Mouse (Mus musculus) lung, adult 2 months (tissue): ENCODE results near the gene Krtap14. TPM values are rescaled to one million over a fixed set of nuclear protein-coding genes. Genes with fewer than 3 reads are reported as not detected.

Experiments
- DNase-seq: peaks from one replicate; pipeline ENCODE4 v3.0.0; 2022
- H3K4me1 ChIP-seq: fragments of 200-500 bp; 2 replicates; pipeline ENCODE4 v1.6.1; 2011; ENCODE audit warnings: low read length; ENCODE audit not compliant: control insufficient read depth, insufficient read depth
- H3K4me3 ChIP-seq: fragments of 200-500 bp; replicated peaks from 2 replicates; pipeline ENCODE3; 2011; ENCODE audit warnings: low read depth, mild to moderate bottlenecking, control low read depth, low read length; ENCODE audit errors: extremely low read depth
- CTCF ChIP-seq: fragments of 200-500 bp; IDR thresholded peaks from 2 replicates; pipeline ENCODE4 v1.5.1; 2011; ENCODE audit warnings: mild to moderate bottlenecking, low read length, control low read depth; ENCODE audit not compliant: insufficient read depth
- POLR2A ChIP-seq: fragments of 200-500 bp; IDR thresholded peaks from 2 replicates; pipeline ENCODE4 v1.6.1; 2011; ENCODE audit warnings: low read depth, mild to moderate bottlenecking, control low read depth, low read length, borderline replicate concordance; ENCODE audit errors: extremely low read depth
- WGBS: fragments of 180-500 bp; shearing (Covaris S2); methylation state at CpG from one replicate; pipeline ENCODE4 v1.1.7; 2018; 5-methylcytosine and 5-hydroxymethylcytosine counted together
- polyA plus RNA-seq: library from polyadenylated mRNA; depleted of rRNA; stranded (reverse); fragments of >200 nt; gene quantifications from 2 replicates; pipeline ENCODE4 v1.2.3, GENCODE M21; 2012; rRNA removed

The Krtap14 gene
- polyA plus RNA-seq, 1 experiment, result not detected

GRCm38 (mm10) chr16:88811827-88812226 is 14.1 kb downstream of the Krtap14 start, which contains the start of gene Gm20741:
Gm20741 (minus strand) TSS chr16:88812220.
- no peak for DNase-seq
- 71% methylated on average over 2 of the region's 2 CpGs for WGBS
- Histone ChIP-seq H3K4me3 (no peak within 1 kb of the TSS), H3K4me1 (no peaks in the 10 kb centered on the region)
- TF ChIP-seq CTCF (no peak), POLR2A (no peak)

DNA sequence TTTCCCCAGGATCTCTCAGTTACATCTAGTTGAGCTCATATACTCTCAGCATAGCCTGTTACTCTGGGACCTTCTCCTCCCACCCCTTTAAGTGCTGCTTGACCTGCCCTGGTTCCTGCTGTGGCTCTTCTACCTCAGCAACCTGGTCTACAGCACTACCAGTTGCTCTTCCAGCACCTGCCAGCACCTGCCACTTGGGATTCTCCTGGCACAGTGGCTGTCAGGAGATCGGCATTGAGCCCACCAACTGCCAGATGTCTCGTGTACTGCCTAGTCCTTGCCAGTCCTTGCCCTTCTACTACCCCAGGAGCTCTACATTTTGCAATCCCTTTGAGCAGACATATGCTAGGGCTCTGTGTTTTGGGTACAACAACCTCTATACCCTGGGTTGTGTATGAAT is 39.2 kb downstream of the Krtap14 start:
- TF ChIP-seq CTCF (no peak), POLR2A (no peak)
- H3K4me3 ChIP-seq, result no peak overlapping the region
- no peaks in the 10 kb centered on the region for H3K4me1 ChIP-seq
- DNase-seq, result no peak
- 76% methylated on average over 2 of the region's 2 CpGs for WGBS

GRCm38 (mm10) chr16:88777596-88777995 is 48.3 kb downstream of the Krtap14 start, which contains the start of gene Gm5965:
Gm5965 (plus strand) TSS chr16:88777896.
- Histone ChIP-seq H3K4me1 (no peaks in the 10 kb centered on the region), H3K4me3 (no peak within 1 kb of the TSS)
- 84% methylated on average over 6 of the region's 6 CpGs for WGBS
- TF ChIP-seq POLR2A (no peak), CTCF (no peak)
- no peak for DNase-seq

DNA sequence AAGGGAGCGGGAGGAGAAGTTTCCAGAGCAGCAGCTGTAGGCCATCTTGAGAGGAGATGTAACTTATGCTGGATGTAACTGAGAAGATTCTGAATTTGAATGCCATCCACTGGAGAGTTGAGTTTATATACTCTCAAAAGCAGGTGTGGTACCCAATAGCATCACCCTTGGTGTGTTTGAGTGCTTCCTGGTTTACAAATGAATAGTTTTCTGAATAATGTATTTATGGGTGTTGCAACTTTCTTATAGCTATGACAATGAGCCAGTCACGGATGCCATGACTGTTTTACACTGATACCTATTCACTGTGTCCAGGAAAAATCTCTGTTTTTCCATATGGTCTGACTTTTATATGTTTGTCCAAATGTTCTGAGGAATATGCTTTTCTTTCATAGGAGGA is 51.8 kb downstream of the Krtap14 start, which contains the start of gene 2310057N15Rik:
Gene 2310057N15Rik, minus strand, starts transcription at position 101 of the 400 bp plus-strand sequence.
- H3K4me3 ChIP-seq, result no peak within 1 kb of the TSS
- no peak for DNase-seq
- H3K4me1 ChIP-seq, result no peaks in the 10 kb centered on the region
- TF ChIP-seq POLR2A, result no peak
- TF ChIP-seq CTCF, result no peak
- WGBS, result 76% methylated on average over 2 of the region's 2 CpGs

Other genes with a start within 250 kb of the Krtap14 start
- gene Krtap24-1, start 213.9 kb downstream of the Krtap14 start, polyA plus RNA-seq, result not detected in 2 replicates
- gene 2310079G19Rik, start 198.5 kb downstream of the Krtap14 start, polyA plus RNA-seq, result 0.32 TPM in 1 of 2 replicates, not detected in the other
- gene Krtap26-1, start 178.3 kb downstream of the Krtap14 start, polyA plus RNA-seq, result not detected in 2 replicates
- not detected in 2 replicates for gene Krtap27-1, start 154.5 kb downstream of the Krtap14 start, polyA plus RNA-seq
- not detected in 2 replicates for gene 2310061N02Rik, start 118.2 kb downstream of the Krtap14 start, polyA plus RNA-seq
- gene Krtap13-1, start 97.3 kb downstream of the Krtap14 start, polyA plus RNA-seq, result not detected in 2 replicates
- not detected in 2 replicates for gene Krtap13, start 74.5 kb downstream of the Krtap14 start, polyA plus RNA-seq
- not detected in 2 replicates for gene 2310034C09Rik, start 67.3 kb downstream of the Krtap14 start, polyA plus RNA-seq
- gene 2310057N15Rik, start 51.9 kb downstream of the Krtap14 start, polyA plus RNA-seq, result not detected in 2 replicates
- gene Gm5965, start 48.2 kb downstream of the Krtap14 start, polyA plus RNA-seq, result not detected in 2 replicates
- gene Gm20741, start 13.9 kb downstream of the Krtap14 start, polyA plus RNA-seq, result not detected in 2 replicates
- gene Krtap15, start 5.9 kb downstream of the Krtap14 start, polyA plus RNA-seq, result not detected in 2 replicates
- not detected in 2 replicates for gene Krtap19-1, start 43.3 kb upstream of the Krtap14 start, polyA plus RNA-seq
- not detected in 2 replicates for gene Krtap19-2, start 48.1 kb upstream of the Krtap14 start, polyA plus RNA-seq
- not detected in 2 replicates for gene Krtap19-3, start 51.9 kb upstream of the Krtap14 start, polyA plus RNA-seq
- not detected in 2 replicates for gene Krtap19-4, start 58.9 kb upstream of the Krtap14 start, polyA plus RNA-seq
- gene Krtap19-5, start 70.3 kb upstream of the Krtap14 start, polyA plus RNA-seq, result not detected in 2 replicates
- not detected in 2 replicates for gene Krtap19-9b, start 106.1 kb upstream of the Krtap14 start, polyA plus RNA-seq
- gene Krtap16-3, start 136.7 kb upstream of the Krtap14 start, polyA plus RNA-seq, result not detected in 2 replicates
- not detected in 2 replicates for gene Krtap22-2, start 184.6 kb upstream of the Krtap14 start, polyA plus RNA-seq
- gene Gm10229, start 189.1 kb upstream of the Krtap14 start, polyA plus RNA-seq, result not detected in 2 replicates
- not detected in 2 replicates for gene Krtap6-1, start 205.6 kb upstream of the Krtap14 start, polyA plus RNA-seq
- gene Gm10228, start 215.3 kb upstream of the Krtap14 start, polyA plus RNA-seq, result not detected in 2 replicates
- gene Krtap6-5, start 221.7 kb upstream of the Krtap14 start, polyA plus RNA-seq, result not detected in 2 replicates
- not detected in 2 replicates for gene 1110025L11Rik, start 237.9 kb upstream of the Krtap14 start, polyA plus RNA-seq